Mouse (Mus musculus) inflammation-experienced regulatory T-cells, adult 6 months (primary cell): Measurements from ENCODE around the gene Gm9918. TPM values are rescaled to one million over a fixed set of nuclear protein-coding genes. Genes with fewer than 3 reads are reported as not detected.
A peak's percentile ranks its signal among the peaks of the same experiment; 100 is the strongest.

ENCODE experiments used
- ATAC-seq: one replicate; pipeline ENCODE4 v1.8.0; 2017
- polyA plus RNA-seq, 3 experiments: library from polyadenylated mRNA; unstranded; fragments of 100-300 nt; shearing (Covaris generic); gene quantifications; one replicate each; pipeline ENCODE4 v1.2.1; 2017

Gene Gm9918
- polyA plus RNA-seq, 3 experiments from 2014 or later: not detected

GRCm38 (mm10) chr15:102245891-102246741, 24.2 kb upstream of the Gm9918 start:
- ATAC-seq: peak; percentile 79

DNA sequence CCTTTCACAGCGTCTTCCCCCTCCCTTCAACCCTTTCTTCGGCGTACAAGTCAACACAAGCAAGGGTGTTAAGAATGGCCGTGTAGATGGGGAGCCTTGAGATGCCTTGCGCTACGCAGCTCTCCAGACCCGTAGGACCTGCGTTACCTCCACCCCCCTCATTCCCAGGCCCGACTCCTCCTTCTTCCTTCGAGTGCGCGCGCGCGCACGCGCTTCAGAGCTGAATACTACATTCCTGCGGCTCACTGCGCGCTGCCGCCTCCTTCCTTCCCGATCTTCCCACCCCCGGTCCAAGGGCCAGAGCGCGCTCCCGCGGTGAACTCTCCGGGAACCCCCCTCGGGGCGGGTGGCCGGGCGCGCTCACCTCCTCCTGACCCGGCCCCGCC, 23.5 kb upstream of the Gm9918 start:
- ATAC-seq: peak; percentile 52

DNA sequence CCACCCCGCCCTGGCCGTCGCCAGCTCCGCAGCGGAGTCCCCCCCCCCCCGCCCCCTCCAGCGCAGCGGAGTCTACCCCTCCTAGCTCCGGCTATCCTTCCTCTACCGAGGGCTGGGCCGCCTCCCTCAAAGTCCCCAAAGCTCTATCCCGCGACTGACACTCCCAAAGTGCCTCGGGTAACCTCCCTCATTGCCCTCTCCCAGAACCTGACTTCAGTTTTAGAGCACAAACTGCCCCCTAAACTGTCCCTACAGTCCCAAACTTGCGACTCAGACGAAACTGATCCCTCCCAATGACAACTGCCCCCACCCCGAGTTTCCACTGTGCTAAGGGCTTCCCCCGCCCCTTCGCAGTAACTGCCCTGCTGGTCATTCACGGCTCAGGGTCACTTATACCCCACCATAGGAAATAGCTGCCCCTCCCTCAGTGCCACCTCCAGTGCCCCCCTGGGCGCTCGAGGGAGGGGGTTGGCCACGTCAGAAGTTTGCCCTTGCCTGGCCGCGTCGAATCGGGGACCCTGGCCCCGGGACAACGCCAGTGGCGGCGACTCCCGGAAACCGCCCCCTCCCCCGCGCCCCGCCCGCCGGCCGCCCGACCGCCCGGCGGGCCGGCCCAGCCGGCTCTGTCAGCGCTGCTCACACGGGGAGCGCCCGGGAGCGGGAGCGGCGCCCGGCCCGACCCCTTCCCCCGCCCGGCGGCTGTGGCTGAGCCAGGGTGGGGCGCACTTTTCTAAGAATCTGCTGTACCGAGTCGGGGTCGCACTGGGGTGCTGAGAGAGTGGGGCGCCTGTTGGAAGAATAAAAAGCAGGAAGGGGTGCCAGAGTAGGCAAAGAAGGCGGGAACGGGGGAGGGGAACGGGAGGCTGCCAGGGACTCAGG, 22.9 kb upstream of the Gm9918 start:
- ATAC-seq: peak; percentile 17

GRCm38 (mm10) chr15:102248131-102248811, 22.1 kb upstream of the Gm9918 start:
- ATAC-seq: no peak

- no peak for ATAC-seq
Observed at GRCm38 (mm10) chr15:102248812-102249191, 21.6 kb upstream of the Gm9918 start.

DNA sequence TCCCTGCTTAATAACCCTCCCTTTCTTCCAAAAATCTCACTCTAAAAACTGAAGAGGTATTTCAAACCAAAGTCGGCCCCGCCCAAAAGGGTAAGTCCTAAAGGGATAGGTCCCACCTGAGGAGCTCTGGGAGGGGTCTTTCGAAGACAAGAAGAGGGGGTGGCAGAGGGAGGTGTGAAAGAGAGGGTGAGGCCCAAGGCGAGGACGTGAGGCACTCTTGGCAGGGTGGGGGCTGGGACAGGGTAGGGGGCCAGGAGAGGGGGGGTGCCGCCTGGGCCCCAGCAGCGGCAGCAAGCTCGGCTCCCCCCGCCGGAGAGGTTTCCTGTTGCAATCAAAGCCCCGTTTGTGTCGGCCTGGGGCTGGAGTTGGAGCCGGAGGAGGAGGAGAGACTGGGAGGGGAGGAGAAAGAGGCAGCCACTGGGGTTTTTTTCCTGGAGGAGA, 21.1 kb upstream of the Gm9918 start:
- ATAC-seq: no peak

DNA sequence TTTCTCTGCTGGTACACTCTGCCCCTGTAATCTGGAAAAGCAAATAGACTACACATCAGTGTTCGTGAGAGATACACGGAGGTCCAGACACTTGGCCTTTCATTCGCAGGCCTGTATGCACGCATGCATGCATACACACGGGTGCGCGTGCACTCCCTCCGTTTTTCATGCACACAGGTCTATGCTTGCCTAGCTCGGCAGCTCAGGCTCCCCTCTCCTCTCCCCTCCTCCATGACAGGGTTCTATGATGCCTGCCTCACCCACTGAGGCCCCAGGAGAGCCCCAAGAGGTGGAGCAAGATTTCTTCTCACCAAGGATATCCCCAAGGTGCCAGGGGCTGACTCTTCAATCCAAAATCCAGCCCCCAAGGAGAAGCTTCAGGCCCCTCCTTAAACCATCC, 20.4 kb upstream of the Gm9918 start:
- no peak for ATAC-seq

- no peak for ATAC-seq
Observed at GRCm38 (mm10) chr15:102250521-102250920, 19.8 kb upstream of the Gm9918 start.

DNA sequence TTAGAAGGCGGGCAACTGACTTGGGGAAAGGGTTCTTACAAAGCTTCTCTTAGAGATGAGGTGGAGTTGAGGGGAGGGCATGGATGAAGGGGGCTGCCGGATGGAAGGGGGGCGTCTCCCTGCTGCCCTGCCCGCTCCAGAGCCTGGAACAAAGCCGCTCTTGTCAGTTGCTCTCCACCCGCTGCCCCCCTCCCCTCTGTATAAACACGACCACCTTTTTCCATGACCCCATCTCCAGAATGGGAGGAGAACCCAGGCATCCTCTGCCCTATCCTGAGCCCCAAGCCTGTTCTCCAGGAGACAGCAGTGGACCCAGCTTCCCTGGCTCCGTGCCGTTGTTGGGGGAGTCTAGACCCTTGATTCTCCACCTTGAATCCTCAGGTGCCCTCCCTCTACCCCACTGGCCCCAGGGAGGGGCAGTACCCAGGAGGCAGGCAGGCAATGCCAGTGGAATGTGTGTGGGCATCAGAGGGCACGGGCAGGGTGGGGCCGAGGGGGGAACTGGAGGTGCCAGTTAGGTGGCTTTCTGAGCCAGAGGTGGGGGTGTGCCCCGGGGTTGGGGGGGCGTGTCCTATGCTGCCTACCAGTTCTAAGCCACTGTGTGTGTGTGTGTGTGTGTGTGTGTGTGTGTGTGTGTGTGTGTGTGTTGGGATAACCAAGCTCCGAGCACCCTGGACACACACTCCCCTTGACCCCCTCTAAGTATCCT, 14.7 kb upstream of the Gm9918 start:
- ATAC-seq: no peak

- ATAC-seq: no peak
Observed at GRCm38 (mm10) chr15:102256431-102257201, 13.7 kb upstream of the Gm9918 start.

DNA sequence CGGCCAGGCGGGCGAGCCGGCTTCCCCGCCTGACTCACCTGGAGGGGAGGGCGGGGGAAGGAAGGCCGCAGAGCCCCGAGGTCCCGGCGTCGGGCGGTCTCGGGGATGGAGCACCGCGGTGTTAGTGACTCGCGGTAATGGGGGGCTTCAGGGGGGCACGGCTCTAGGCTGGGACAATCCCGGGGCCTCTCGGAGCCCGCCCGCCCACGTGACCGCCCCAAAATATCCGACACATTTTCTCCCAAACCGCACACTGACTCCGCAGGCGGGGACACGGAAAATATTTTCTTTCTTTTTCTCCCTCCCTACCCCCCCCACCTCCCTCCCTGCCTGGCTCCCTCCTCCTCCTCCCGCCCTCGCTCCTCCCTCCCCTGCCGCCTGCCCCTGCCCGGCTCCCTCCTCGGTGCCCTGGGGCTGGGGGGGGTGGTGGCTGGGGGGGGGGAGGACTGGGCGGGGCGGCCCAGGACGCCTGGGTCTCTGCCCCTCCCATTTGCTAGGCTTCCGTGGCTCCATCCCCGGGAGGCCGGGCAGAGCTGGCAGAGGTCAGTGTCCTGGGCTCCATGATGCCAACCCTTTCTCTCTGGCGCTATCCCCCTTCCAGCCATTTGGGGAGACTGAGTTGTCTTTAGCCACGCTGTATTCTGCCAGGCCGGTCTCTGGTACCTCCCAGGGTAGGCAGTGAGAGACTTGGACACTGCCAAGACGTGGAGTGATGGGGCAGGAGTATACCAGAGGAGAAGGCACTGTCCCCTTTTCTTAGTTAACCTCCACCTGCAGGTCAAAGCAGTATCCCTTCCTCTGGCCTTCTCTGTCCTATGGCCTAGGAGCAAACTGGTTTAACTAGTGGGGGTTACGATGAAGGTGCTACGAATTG, 12.9 kb upstream of the Gm9918 start, which contains the start of gene Rarg:
TSS of gene Rarg (minus strand) at position 316 of the 874 bp plus-strand sequence.
- peak; percentile 47 for ATAC-seq

DNA sequence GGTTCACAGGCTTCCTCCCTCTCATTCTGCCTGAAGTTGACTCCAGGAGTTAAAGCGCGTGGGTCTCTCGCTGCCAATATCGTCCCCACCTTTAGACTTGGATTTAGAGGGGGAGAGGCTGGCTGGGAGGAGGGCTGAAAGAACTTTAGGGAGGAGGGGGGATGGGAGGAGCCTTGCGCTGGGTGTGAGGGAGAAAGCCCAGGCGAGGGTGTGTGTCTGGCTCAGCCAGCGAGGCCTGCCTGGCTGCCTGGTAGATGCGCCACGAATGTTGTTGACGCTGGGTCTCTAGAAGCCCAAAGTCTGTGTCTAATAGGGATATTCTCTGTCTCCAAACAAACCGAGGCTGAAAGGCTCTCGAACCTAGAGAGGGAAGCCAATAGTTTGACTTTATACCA, 12.3 kb upstream of the Gm9918 start:
- no peak for ATAC-seq

DNA sequence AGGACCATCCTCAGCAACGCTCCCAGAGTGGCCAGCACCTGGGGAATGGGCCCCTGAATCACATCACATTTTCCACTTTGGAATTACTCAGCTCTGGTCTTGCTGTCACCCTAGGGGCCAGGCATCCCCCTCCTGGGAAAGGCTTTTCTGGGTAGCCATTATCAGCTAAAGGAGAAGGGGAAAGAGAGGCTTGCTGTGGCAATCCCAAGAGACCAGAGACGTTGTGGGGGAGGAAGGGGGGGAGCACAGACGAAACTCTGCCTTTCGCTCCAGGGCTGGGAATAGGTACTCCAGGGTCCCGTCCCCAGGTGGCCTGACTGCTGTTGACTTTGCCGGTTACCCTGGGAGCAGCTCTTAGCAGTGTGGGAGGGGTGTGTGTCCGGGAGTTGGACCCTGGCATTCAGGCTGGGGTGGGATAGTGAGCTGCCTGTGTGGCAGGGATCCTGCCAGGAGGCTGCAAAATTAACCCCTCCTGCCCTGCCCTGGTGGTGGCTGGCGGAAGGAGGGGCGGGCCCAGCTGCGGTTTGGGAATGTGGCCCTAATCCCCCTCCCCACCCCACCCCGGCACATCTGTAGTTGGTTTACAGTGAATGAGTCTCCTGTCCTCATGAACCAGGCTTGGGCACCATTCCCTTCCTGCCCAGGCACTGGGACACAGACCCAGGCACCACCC, 11.6 kb upstream of the Gm9918 start:
- no peak for ATAC-seq

GRCm38 (mm10) chr15:102262582-102262981, 7.8 kb upstream of the Gm9918 start:
- ATAC-seq: no peak

- ATAC-seq: peak; percentile 94
Observed at GRCm38 (mm10) chr15:102263037-102263436, 7.3 kb upstream of the Gm9918 start.

DNA sequence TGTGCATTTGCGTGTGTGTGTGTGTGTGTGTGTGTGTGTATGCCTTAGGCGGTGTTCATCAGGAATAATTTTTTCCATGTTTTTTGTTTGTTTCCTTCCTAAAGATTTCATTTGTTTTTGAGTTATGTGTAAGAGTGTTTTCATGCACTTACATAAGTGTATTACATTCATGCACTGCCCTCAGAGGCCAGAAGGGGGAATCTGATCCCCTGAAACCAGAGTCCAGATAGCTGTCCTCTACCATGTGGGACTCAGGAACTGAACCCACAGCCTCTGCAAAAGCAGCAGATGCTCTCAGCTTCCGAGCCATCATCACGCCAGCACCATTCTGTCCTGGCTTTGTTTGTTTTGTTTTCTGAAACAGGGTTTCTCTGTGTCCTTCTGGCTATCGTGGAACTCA, 4.8 kb upstream of the Gm9918 start:
- ATAC-seq: no peak

GRCm38 (mm10) chr15:102271441-102271840, 1.1 kb downstream of the Gm9918 start:
- no peak for ATAC-seq

- no peak for ATAC-seq
Observed at GRCm38 (mm10) chr15:102273982-102274716, 3.8 kb downstream of the Gm9918 start.

GRCm38 (mm10) chr15:102278726-102279091, 8.3 kb downstream of the Gm9918 start:
- no peak for ATAC-seq
